Mouse (Mus musculus): ENCODE measurements around the gene Wdr83os.

- TF ChIP-seq TCF12 (IDR thresholded peaks at IDR 0.05; ENCODE audit: low read depth, low read length) (no peak), CTCF (conservative IDR thresholded peaks at IDR 0.05 in 1 of 2, IDR thresholded peaks at IDR 0.05 in 1 of 2; ENCODE audit: low read depth in 2 of 2, low read length in 2 of 2) (no peak), POLR2A (IDR thresholded peaks at IDR 0.05; ENCODE audit: low read depth, low read length) (peak; percentile 44; the same call in 1 of the 2 replicates)
These were observed 45.8 kb upstream of the Wdr83os start for GRCm38 (mm10) chr8:85034764-85035163.
